ENCODE assay signal across 13 mouse cellular contexts in genomic region chr14:72806598-72806997, GRCm38 (mm10).
DNase-seq lines count a peak whose midpoint lies in the region; ATAC-seq and TF ChIP-seq lines count a peak whose summit lies in the region.
"Had no signal": no experiment of that assay in that cellular context is flagged by ENCODE, and none has a peak within 500 bp of the region (broad histone marks: within the 10 kb centered on the region; RNA-seq: fewer than 3 reads in every experiment).

No protein-coding gene starts in this region.

- H3K27me3 ChIP-seq in CH12.LX (replicated peaks) (no peaks in the 10 kb centered on the region), myocyte (ENCODE audit: control insufficient read depth, insufficient read depth, insufficient read length) (no peaks in the 10 kb centered on the region)
- no peaks in the 10 kb centered on the region for H3K27me3 ChIP-seq in forebrain, embryonic 15.5 days
- H3K27me3 ChIP-seq: Patski had no signal

- 96% methylated on average over 6 of the region's 6 CpGs for WGBS in forebrain, embryonic 15.5 days

- H3K4me3 ChIP-seq in CH12.LX (replicated peaks in 1 of 3; ENCODE audit: low read depth in 2 of 3, low read length in 2 of 3, poor library complexity in 1 of 3), result no peak overlapping the region
- no peak overlapping the region for H3K4me3 ChIP-seq in myocyte
- H3K4me3 ChIP-seq in forebrain, embryonic 15.5 days, result no peak overlapping the region

- ATAC-seq in forebrain, embryonic 15.5 days (replicated peaks), result no peak
- no peak for ATAC-seq in granulocyte monocyte progenitor cell, adult 5-6 weeks (replicated peaks; ENCODE audit: poor library complexity, severe bottlenecking)
- ATAC-seq: activated CD4-positive, CD25-positive, alpha-beta regulatory T cell, adult 4 months; CD4-positive, CD25-positive, alpha-beta regulatory T cell, adult 4 months had no signal

- no peak for TF ChIP-seq EP300 in CH12.LX (IDR thresholded peaks at IDR 0.05; ENCODE audit: low read length)

- no peak for TF ChIP-seq RAD21 in CH12.LX (IDR thresholded peaks at IDR 0.05; ENCODE audit: low read depth, low read length)

- in situ Hi-C loops in CH12.LX (cut with MboI; ENCODE audit: low pct_ligation_motif_present, low pct_unique_long_range_greater_than_20kb, low sequenced_read_pairs), result loop anchor here (10.0 kb wide), 2 partner anchors 102 to 198 kb away; no protein-coding TSS in a partner anchor

- H3K36me3 ChIP-seq in CH12.LX (replicated peaks in 1 of 2; ENCODE audit: control insufficient read depth in 1 of 2, insufficient read depth in 1 of 2, low read length in 1 of 2) (no peaks in the 10 kb centered on the region), myocyte (ENCODE audit: control insufficient read depth, insufficient read depth) (no peaks in the 10 kb centered on the region)
- H3K36me3 ChIP-seq in forebrain, embryonic 15.5 days, result no peaks in the 10 kb centered on the region
- H3K36me3 ChIP-seq: G1E had no signal

- no peak overlapping the region for H3ac ChIP-seq in myocyte (ENCODE audit: control insufficient read depth, insufficient read length)

- dilution Hi-C loops in CH12.LX (cut with MboI; ENCODE audit: extremely low pct_ligation_motif_present, extremely low pct_unique_long_range_greater_than_20kb, low sequenced_read_pairs), result no loop called here

- peaks cover 26 to 81% of the 10 kb centered on the region in 2 experiments for H3K4me1 ChIP-seq in CH12.LX (ENCODE audit: control insufficient read depth in 1 of 2, insufficient read depth in 2 of 2)
- H3K4me1 ChIP-seq in forebrain, embryonic 15.5 days, result no peaks in the 10 kb centered on the region

- H3K9ac ChIP-seq in CH12.LX (ENCODE audit: insufficient read depth, low read depth), result peak overlapping the region; percentile 80; the same call in 1 of the 2 replicates
- H3K9ac ChIP-seq in forebrain, embryonic 15.5 days (replicated peaks), result no peak overlapping the region

- H3K4me2 ChIP-seq in CH12.LX (ENCODE audit: insufficient read depth, low read depth, poor library complexity, severe bottlenecking), result peak overlapping the region; percentile 49
- H3K4me2 ChIP-seq in myocyte (ENCODE audit: low read depth), result peak overlapping the region; percentile 64
- H3K4me2 ChIP-seq in forebrain, embryonic 15.5 days (replicated peaks), result no peak overlapping the region

- H3K79me2 ChIP-seq in CH12.LX (replicated peaks; ENCODE audit: control insufficient read depth, extremely low read depth, insufficient read depth, poor library complexity, severe bottlenecking), result no peaks in the 10 kb centered on the region
- H3K79me2 ChIP-seq in myocyte (ENCODE audit: control insufficient read depth, insufficient read depth), result no peaks in the 10 kb centered on the region

- DNase-seq in CH12.LX (ENCODE audit: extremely low read depth), result no peak
- DNase-seq: B cell, adult 2 months; cerebellum, adult 11 months; cerebellum, adult 11-12 months; cerebellum, adult 18-20 months; cerebellum, adult 2 months had no signal

- no peaks in the 10 kb centered on the region for H3K9me3 ChIP-seq in CH12.LX (replicated peaks; ENCODE audit: low read length)
- H3K9me3 ChIP-seq in forebrain, embryonic 15.5 days, result no peaks in the 10 kb centered on the region
- H3K9me3 ChIP-seq: G1E had no signal

- no peak for TF ChIP-seq CTCF in CH12.LX (conservative IDR thresholded peaks at IDR 0.05 in 1 of 2, IDR thresholded peaks at IDR 0.05 in 1 of 2; ENCODE audit: low read depth in 2 of 2, low read length in 2 of 2)

- H3K27ac ChIP-seq in CH12.LX (ENCODE audit: insufficient read depth, low read depth), result peak overlapping the region; percentile 94
- H3K27ac ChIP-seq in forebrain, embryonic 15.5 days (replicated peaks), result no peak overlapping the region

- TF ChIP-seq POLR2A in CH12.LX (IDR thresholded peaks at IDR 0.05; ENCODE audit: low read depth, low read length) (no peak), myocyte (IDR thresholded peaks at IDR 0.05; ENCODE audit: insufficient read length, low read depth) (no peak)

TF ChIP-seq in CH12.LX, 34 proteins besides CTCF, POLR2A, EP300 and RAD21:
- TF ChIP-seq ZKSCAN1 (IDR thresholded peaks at IDR 0.05; ENCODE audit: borderline replicate concordance, low read depth, low read length) (no peak), TCF12 (IDR thresholded peaks at IDR 0.05; ENCODE audit: low read depth, low read length) (no peak), USF2 (conservative IDR thresholded peaks at IDR 0.05; ENCODE audit: low read depth, low read length) (peak; percentile 30; the same call in 1 of the 2 replicates), CHD1 (IDR thresholded peaks at IDR 0.05; ENCODE audit: low read depth, low read length) (no peak), IRF4 (IDR thresholded peaks at IDR 0.05; ENCODE audit: low read depth, low read length) (peak; percentile 10; the same call in 1 of the 2 replicates), ZMIZ1 (IDR thresholded peaks at IDR 0.05; ENCODE audit: low read depth, low read length) (no peak), E2F4 (IDR thresholded peaks at IDR 0.05; ENCODE audit: insufficient replicate concordance, low read depth, low read length) (no peak), MAX (IDR thresholded peaks at IDR 0.05; ENCODE audit: low read length) (peak; percentile 90), POLR2AphosphoS2 (IDR thresholded peaks at IDR 0.05; ENCODE audit: low read depth, low read length) (no peak), BHLHE40 (IDR thresholded peaks at IDR 0.05; ENCODE audit: low read depth, low read length) (peak; percentile 84), USF1 (IDR thresholded peaks at IDR 0.05; ENCODE audit: low read depth, low read length) (no peak), NRF1 (IDR thresholded peaks at IDR 0.05; ENCODE audit: low read depth, low read length) (no peak), CHD2 (IDR thresholded peaks at IDR 0.05; ENCODE audit: low read length) (no peak), SMC3 (IDR thresholded peaks at IDR 0.05; ENCODE audit: low read depth, low read length) (no peak), HCFC1 (IDR thresholded peaks at IDR 0.05; ENCODE audit: low read depth, low read length) (no peak)

TF ChIP-seq in myocyte, 11 proteins besides CTCF, POLR2A, EP300 and RAD21:
- no peak for TF ChIP-seq MYOD1 (IDR thresholded peaks at IDR 0.05; ENCODE audit: control insufficient read depth in 1 of 3, insufficient read length in 2 of 3, low read depth in 2 of 3)
- TF ChIP-seq CEBPB (IDR thresholded peaks at IDR 0.05; ENCODE audit: insufficient read depth, poor library complexity, severe bottlenecking), result no peak
- TF ChIP-seq SRF (IDR thresholded peaks at IDR 0.05; ENCODE audit: control insufficient read depth, insufficient read length, low read depth), result no peak
- TF ChIP-seq MAX (IDR thresholded peaks at IDR 0.05; ENCODE audit: low read depth), result no peak
- no peak for TF ChIP-seq POLR2AphosphoS2 (IDR thresholded peaks at IDR 0.05; ENCODE audit: insufficient read length, low read depth)
- no peak for TF ChIP-seq USF1 (IDR thresholded peaks at IDR 0.05; ENCODE audit: low read depth)
- TF ChIP-seq MYOG (IDR thresholded peaks at IDR 0.05; ENCODE audit: control insufficient read depth in 1 of 3, insufficient read depth in 1 of 3, insufficient read length in 2 of 3, low read depth in 2 of 3), result no peak
- no peak for TF ChIP-seq TCF12 (IDR thresholded peaks at IDR 0.05; ENCODE audit: insufficient read depth, poor library complexity, severe bottlenecking)
- no peak for TF ChIP-seq E2F4 (IDR thresholded peaks at IDR 0.05; ENCODE audit: insufficient read depth)
- TF ChIP-seq REST (IDR thresholded peaks at IDR 0.05; ENCODE audit: insufficient read depth, insufficient read length), result no peak
- no peak for TF ChIP-seq TCF3 (IDR thresholded peaks at IDR 0.05; ENCODE audit: insufficient read length, low read depth)
